Mouse (Mus musculus) intestine, postnatal 0 days (tissue): ENCODE measurements at regions not wholly inside any gene's neighbourhood (a gene's known extent, or its start where the extent isn't known, plus 50 kb on each side); places are given as distances from the start of the nearest gene placed in this dataset.

Experiments used
- ATAC-seq: fragments of 200-750 bp; cut with Nextera tagmentation; 2 replicates; pipeline ENCODE4 v1.8.0; 2017; ENCODE audit warnings: mild to moderate bottlenecking, moderate TSS enrichment, moderate library complexity
- H3K27ac ChIP-seq: fragments of 300-500 bp; sonication (generic); 2 replicates; pipeline ENCODE4 v1.5.1; 2014; ENCODE audit warnings: mild to moderate bottlenecking, low read depth, low read length, moderate library complexity
- H3K27me3 ChIP-seq: fragments of 300-500 bp; sonication (generic); replicated peaks from 2 replicates; pipeline ENCODE4 v1.6.1; 2014; ENCODE audit warnings: low read length, mixed read lengths; ENCODE audit not compliant: control insufficient read depth, insufficient read depth
- H3K36me3 ChIP-seq: fragments of 300-500 bp; sonication (generic); 2 replicates; pipeline ENCODE4 v1.6.1; 2014; ENCODE audit warnings: mild to moderate bottlenecking, moderate library complexity; ENCODE audit not compliant: control insufficient read depth, insufficient read depth
- H3K4me1 ChIP-seq: fragments of 300-500 bp; sonication (generic); replicated peaks from 2 replicates; pipeline ENCODE4 v1.6.1; 2014; ENCODE audit warnings: antibody characterized with exemption, low read length, mixed read lengths; ENCODE audit not compliant: control insufficient read depth, insufficient read depth
- H3K4me2 ChIP-seq: fragments of 300-500 bp; sonication (generic); replicated peaks from 2 replicates; pipeline ENCODE4 v1.6.1; 2014; ENCODE audit warnings: low read depth, mild to moderate bottlenecking, moderate library complexity
- H3K4me3 ChIP-seq: fragments of 300-500 bp; sonication (generic); 2 replicates; pipeline ENCODE4 v1.5.1; 2014; ENCODE audit warnings: low read depth, low read length
- H3K9ac ChIP-seq: fragments of 300-500 bp; sonication (generic); 2 replicates; pipeline ENCODE4 v1.6.1; 2014; ENCODE audit warnings: mild to moderate bottlenecking, low read depth, low read length
- H3K9me3 ChIP-seq: fragments of 300-500 bp; sonication (generic); 2 replicates; pipeline ENCODE4 v1.6.1; 2016; ENCODE audit warnings: mixed run types; ENCODE audit not compliant: control insufficient read depth
- CTCF ChIP-seq: sonication (generic); IDR thresholded peaks from 2 replicates; pipeline ENCODE4 v1.5.1; 2016; ENCODE audit warnings: low read depth, mild to moderate bottlenecking, control low read depth, antibody characterized with exemption, moderate library complexity
- WGBS: fragments of 180-500 bp; shearing (Covaris S2); extraction: QIAGEN DNeasy Blood & Tissue Kit; methylation state at CpG from one replicate; pipeline ENCODE4 v1.1.7; 2014; 5-methylcytosine and 5-hydroxymethylcytosine counted together

- no peaks in the 10 kb centered on the region for H3K27me3 ChIP-seq
- no peak overlapping the region for H3K4me3 ChIP-seq
- 65% methylated on average over 7 of the region's 7 CpGs for WGBS
- no peak for TF ChIP-seq CTCF
- no peak overlapping the region for H3K9ac ChIP-seq
- ATAC-seq: no peak
- H3K4me2 ChIP-seq: no peak overlapping the region
- no peak overlapping the region for H3K27ac ChIP-seq
- H3K36me3 ChIP-seq: no peaks in the 10 kb centered on the region
- H3K4me1 ChIP-seq: no peaks in the 10 kb centered on the region
- H3K9me3 ChIP-seq: no peaks in the 10 kb centered on the region
These were observed 129.6 kb upstream of the Med14 start for GRCm38 (mm10) chrX:12891468-12891867.

- Histone ChIP-seq H3K9me3 (no peaks in the 10 kb centered on the region), H3K4me2 (no peak overlapping the region), H3K27me3 (no peaks in the 10 kb centered on the region), H3K9ac (no peak overlapping the region), H3K36me3 (no peaks in the 10 kb centered on the region), H3K4me3 (no peak overlapping the region), H3K4me1 (no peaks in the 10 kb centered on the region), H3K27ac (no peak overlapping the region)
- WGBS: 54% methylated on average over 3 of the region's 3 CpGs
- ATAC-seq: no peak
- TF ChIP-seq CTCF: no peak
These were observed 127.6 kb upstream of the Med14 start for GRCm38 (mm10) chrX:12889482-12889808.

GRCm38 (mm10) chrX:12888708-12889481, 127.0 kb upstream of the Med14 start:
- TF ChIP-seq CTCF: no peak
- H3K36me3 ChIP-seq: no peaks in the 10 kb centered on the region
- H3K27me3 ChIP-seq: no peaks in the 10 kb centered on the region
- H3K9me3 ChIP-seq: no peaks in the 10 kb centered on the region
- no peak overlapping the region for H3K27ac ChIP-seq
- no peaks in the 10 kb centered on the region for H3K4me1 ChIP-seq
- H3K9ac ChIP-seq: no peak overlapping the region
- H3K4me3 ChIP-seq: no peak overlapping the region
- WGBS: 70% methylated on average over 3 of the region's 3 CpGs
- ATAC-seq: no peak
- no peak overlapping the region for H3K4me2 ChIP-seq

- no peak for TF ChIP-seq CTCF
- H3K4me2 ChIP-seq: no peak overlapping the region
- WGBS: 56% methylated on average over 11 of the region's 11 CpGs
- no peak for ATAC-seq
- H3K36me3 ChIP-seq: no peaks in the 10 kb centered on the region
- no peaks in the 10 kb centered on the region for H3K27me3 ChIP-seq
- no peaks in the 10 kb centered on the region for H3K4me1 ChIP-seq
- no peak overlapping the region for H3K9ac ChIP-seq
- H3K9me3 ChIP-seq: no peaks in the 10 kb centered on the region
- H3K27ac ChIP-seq: no peak overlapping the region
- no peak overlapping the region for H3K4me3 ChIP-seq
These were observed 126.3 kb upstream of the Med14 start for GRCm38 (mm10) chrX:12888010-12888707.

GRCm38 (mm10) chrX:12887516-12887915, 125.6 kb upstream of the Med14 start:
- Histone ChIP-seq H3K9ac (no peak overlapping the region), H3K27me3 (no peaks in the 10 kb centered on the region), H3K9me3 (no peaks in the 10 kb centered on the region), H3K4me3 (no peak overlapping the region), H3K36me3 (no peaks in the 10 kb centered on the region), H3K4me1 (no peaks in the 10 kb centered on the region), H3K27ac (no peak overlapping the region), H3K4me2 (no peak overlapping the region)
- ATAC-seq: no peak
- peak; percentile 39 for TF ChIP-seq CTCF
- 58% methylated on average over 2 of the region's 2 CpGs for WGBS

GRCm38 (mm10) chrX:12886160-12887048, 124.5 kb upstream of the Med14 start:
- TF ChIP-seq CTCF: no peak
- H3K36me3 ChIP-seq: no peaks in the 10 kb centered on the region
- H3K9me3 ChIP-seq: no peaks in the 10 kb centered on the region
- no peak overlapping the region for H3K27ac ChIP-seq
- H3K9ac ChIP-seq: no peak overlapping the region
- peak overlapping the region; percentile 51 for H3K4me2 ChIP-seq
- WGBS: 32% methylated on average over 18 of the region's 18 CpGs
- no peaks in the 10 kb centered on the region for H3K4me1 ChIP-seq
- H3K4me3 ChIP-seq: no peak overlapping the region
- no peaks in the 10 kb centered on the region for H3K27me3 ChIP-seq
- no peak for ATAC-seq
